Mouse (Mus musculus): ENCODE results near the gene Mapk1ip1l.

Mapk1ip1l gene

GRCm38 (mm10) chr14:47297785-47298407 is at the start of gene Mapk1ip1l:
Mapk1ip1l (plus strand) TSS chr14:47298266.
- in situ Hi-C loops (cut with MboI; ENCODE audit: low pct_unique_long_range_greater_than_20kb in 1 of 2, low sequenced_read_pairs in 2 of 2, unreplicated experiment in 1 of 2): no loop called here

- in situ Hi-C loops (cut with MboI; ENCODE audit: low pct_unique_long_range_greater_than_20kb in 1 of 2, low sequenced_read_pairs in 2 of 2, unreplicated experiment in 1 of 2): loop anchor here in 1 of 2 experiments (25.0 kb wide), 1 partner anchor 1913 kb away; the partner anchor contains the start of gene Psmc6
Observed at GRCm38 (mm10) chr14:47249839-47250238, 48.2 kb upstream of the Mapk1ip1l start.

GRCm38 (mm10) chr14:47264866-47265265 is 33.2 kb upstream of the Mapk1ip1l start:
- in situ Hi-C loops (cut with MboI; ENCODE audit: low pct_unique_long_range_greater_than_20kb in 1 of 2, low sequenced_read_pairs in 2 of 2, unreplicated experiment in 1 of 2): loop anchor here in 1 of 2 experiments (25.0 kb wide), 1 partner anchor 1928 kb away; the partner anchor contains the start of gene Psmc6

- in situ Hi-C loops (cut with MboI; ENCODE audit: low pct_unique_long_range_greater_than_20kb in 1 of 2, low sequenced_read_pairs in 2 of 2, unreplicated experiment in 1 of 2): loop anchor here in 1 of 2 experiments (25.0 kb wide), 1 partner anchor 1929 kb away; the partner anchor contains the start of gene Psmc6
Observed at GRCm38 (mm10) chr14:47265829-47266228, 32.2 kb upstream of the Mapk1ip1l start.

GRCm38 (mm10) chr14:47269056-47269455 is 29.0 kb upstream of the Mapk1ip1l start:
- in situ Hi-C loops (cut with MboI; ENCODE audit: low pct_unique_long_range_greater_than_20kb in 1 of 2, low sequenced_read_pairs in 2 of 2, unreplicated experiment in 1 of 2): loop anchor here in 1 of 2 experiments (25.0 kb wide), 1 partner anchor 1932 kb away; the partner anchor contains the start of gene Psmc6

- in situ Hi-C loops (cut with MboI; ENCODE audit: low pct_unique_long_range_greater_than_20kb in 1 of 2, low sequenced_read_pairs in 2 of 2, unreplicated experiment in 1 of 2): loop anchor here in 1 of 2 experiments (25.0 kb wide), 1 partner anchor 1932 kb away; the partner anchor contains the start of gene Psmc6
Observed at GRCm38 (mm10) chr14:47269706-47270105, 28.4 kb upstream of the Mapk1ip1l start.

- in situ Hi-C loops (cut with MboI; ENCODE audit: low pct_unique_long_range_greater_than_20kb in 1 of 2, low sequenced_read_pairs in 2 of 2, unreplicated experiment in 1 of 2): loop anchor here in 1 of 2 experiments (25.0 kb wide), 1 partner anchor 1936 kb away; the partner anchor contains the start of gene Psmc6
Observed at GRCm38 (mm10) chr14:47273751-47274150, 24.3 kb upstream of the Mapk1ip1l start.

GRCm38 (mm10) chr14:47275417-47275816 is 22.6 kb upstream of the Mapk1ip1l start:
- in situ Hi-C loops (cut with MboI; ENCODE audit: low pct_unique_long_range_greater_than_20kb in 1 of 2, low sequenced_read_pairs in 2 of 2, unreplicated experiment in 1 of 2): no loop called here

- in situ Hi-C loops (cut with MboI; ENCODE audit: low pct_unique_long_range_greater_than_20kb in 1 of 2, low sequenced_read_pairs in 2 of 2, unreplicated experiment in 1 of 2): no loop called here
Observed at GRCm38 (mm10) chr14:47276036-47276603, 21.9 kb upstream of the Mapk1ip1l start.

- in situ Hi-C loops (cut with MboI; ENCODE audit: low pct_unique_long_range_greater_than_20kb in 1 of 2, low sequenced_read_pairs in 2 of 2, unreplicated experiment in 1 of 2): no loop called here
Observed at GRCm38 (mm10) chr14:47276637-47277393, 21.3 kb upstream of the Mapk1ip1l start, which contains the start of the genes Wdhd1 and Socs4. Wdhd1 (minus strand) TSS chr14:47276857. Socs4 (plus strand) TSS chr14:47276931.

GRCm38 (mm10) chr14:47279058-47279457 is 19.0 kb upstream of the Mapk1ip1l start:
- in situ Hi-C loops (cut with MboI; ENCODE audit: low pct_unique_long_range_greater_than_20kb in 1 of 2, low sequenced_read_pairs in 2 of 2, unreplicated experiment in 1 of 2): no loop called here

- in situ Hi-C loops (cut with MboI; ENCODE audit: low pct_unique_long_range_greater_than_20kb in 1 of 2, low sequenced_read_pairs in 2 of 2, unreplicated experiment in 1 of 2): no loop called here
Observed at GRCm38 (mm10) chr14:47281535-47281934, 16.5 kb upstream of the Mapk1ip1l start.

GRCm38 (mm10) chr14:47283568-47283967 is 14.5 kb upstream of the Mapk1ip1l start:
- in situ Hi-C loops (cut with MboI; ENCODE audit: low pct_unique_long_range_greater_than_20kb in 1 of 2, low sequenced_read_pairs in 2 of 2, unreplicated experiment in 1 of 2): no loop called here

- in situ Hi-C loops (cut with MboI; ENCODE audit: low pct_unique_long_range_greater_than_20kb in 1 of 2, low sequenced_read_pairs in 2 of 2, unreplicated experiment in 1 of 2): no loop called here
Observed at GRCm38 (mm10) chr14:47285271-47285670, 12.8 kb upstream of the Mapk1ip1l start.

GRCm38 (mm10) chr14:47286215-47286614 is 11.9 kb upstream of the Mapk1ip1l start:
- in situ Hi-C loops (cut with MboI; ENCODE audit: low pct_unique_long_range_greater_than_20kb in 1 of 2, low sequenced_read_pairs in 2 of 2, unreplicated experiment in 1 of 2): no loop called here

- in situ Hi-C loops (cut with MboI; ENCODE audit: low pct_unique_long_range_greater_than_20kb in 1 of 2, low sequenced_read_pairs in 2 of 2, unreplicated experiment in 1 of 2): no loop called here
Observed at GRCm38 (mm10) chr14:47287021-47287420, 11.0 kb upstream of the Mapk1ip1l start.

GRCm38 (mm10) chr14:47291772-47292171 is 6.3 kb upstream of the Mapk1ip1l start:
- in situ Hi-C loops (cut with MboI; ENCODE audit: low pct_unique_long_range_greater_than_20kb in 1 of 2, low sequenced_read_pairs in 2 of 2, unreplicated experiment in 1 of 2): no loop called here

GRCm38 (mm10) chr14:47294136-47294535 is 3.9 kb upstream of the Mapk1ip1l start:
- in situ Hi-C loops (cut with MboI; ENCODE audit: low pct_unique_long_range_greater_than_20kb in 1 of 2, low sequenced_read_pairs in 2 of 2, unreplicated experiment in 1 of 2): no loop called here

GRCm38 (mm10) chr14:47296232-47296631 is 1.8 kb upstream of the Mapk1ip1l start:
- in situ Hi-C loops (cut with MboI; ENCODE audit: low pct_unique_long_range_greater_than_20kb in 1 of 2, low sequenced_read_pairs in 2 of 2, unreplicated experiment in 1 of 2): no loop called here
